Mouse (Mus musculus) hindbrain, embryonic 15.5 days (tissue): ENCODE measurements around the gene Fbrsl1. TPM values are rescaled to one million over a fixed set of nuclear protein-coding genes. Genes with fewer than 3 reads are reported as not detected.
A peak's percentile ranks its signal among the peaks of the same experiment; 100 is the strongest.

Experiments
- ATAC-seq: fragments of 200-750 bp; cut with Nextera tagmentation; 2 replicates; pipeline ENCODE4 v1.8.0; 2017; ENCODE audit warnings: low read depth, moderate number of reproducible peaks, moderate TSS enrichment; ENCODE audit not compliant: low FRiP score
- H3K27ac ChIP-seq: fragments of 300-500 bp; sonication (generic); replicated peaks from 2 replicates; pipeline ENCODE4 v1.5.1; 2015; ENCODE audit warnings: mild to moderate bottlenecking, inconsistent platforms
- H3K27me3 ChIP-seq: fragments of 300-500 bp; sonication (generic); 2 replicates; pipeline ENCODE4 v1.6.1; 2015; ENCODE audit warnings: control low read depth, inconsistent platforms
- H3K36me3 ChIP-seq: fragments of 300-500 bp; sonication (generic); 2 replicates; pipeline ENCODE4 v1.6.1; 2015; ENCODE audit warnings: control low read depth, inconsistent platforms
- H3K4me1 ChIP-seq: fragments of 300-500 bp; sonication (generic); replicated peaks from 2 replicates; pipeline ENCODE4 v1.6.1; 2015; ENCODE audit warnings: control low read depth, inconsistent platforms
- H3K4me2 ChIP-seq: fragments of 300-500 bp; sonication (generic); 2 replicates; pipeline ENCODE4 v1.6.1; 2015; ENCODE audit warnings: moderate library complexity, mild to moderate bottlenecking, inconsistent platforms
- H3K4me3 ChIP-seq: fragments of 300-500 bp; sonication (generic); 2 replicates; pipeline ENCODE4 v1.5.1; 2015; ENCODE audit warnings: mild to moderate bottlenecking, inconsistent platforms
- H3K9ac ChIP-seq: fragments of 300-500 bp; sonication (generic); 2 replicates; pipeline ENCODE4 v1.6.1; 2015; ENCODE audit warnings: inconsistent platforms
- H3K9me3 ChIP-seq: fragments of 300-500 bp; sonication (generic); 2 replicates; pipeline ENCODE4 v1.6.1; 2016; ENCODE audit warnings: control low read depth, inconsistent platforms
- WGBS: fragments of 180-500 bp; shearing (Covaris S2); methylation state at CpG from one replicate; pipeline ENCODE4 v1.1.7; 2015; 5-methylcytosine and 5-hydroxymethylcytosine counted together
- polyA plus RNA-seq: library from polyadenylated mRNA; unstranded; fragments of >200 nt; fragmentation: Nextera tagmentation; extraction: Ambion mirVana; gene quantifications from 2 replicates; pipeline ENCODE4 v1.2.1, GENCODE M21; 2015

The Fbrsl1 gene
- polyA plus RNA-seq, 1 experiment from 2014 or later, result 25.1 TPM

- Histone ChIP-seq H3K27me3 (no peaks in the 10 kb centered on the region), H3K4me2 (no peak overlapping the region), H3K9ac (no peak overlapping the region), H3K27ac (no peak overlapping the region), H3K9me3 (no peaks in the 10 kb centered on the region), H3K4me1 (peaks cover 8% of the 10 kb centered on the region), H3K4me3 (no peak overlapping the region), H3K36me3 (no peaks in the 10 kb centered on the region)
- ATAC-seq, result no peak
- WGBS, result 51% methylated on average over 8 of the region's 8 CpGs
Observed at GRCm38 (mm10) chr5:110406065-110406714, 42.1 kb downstream of the Fbrsl1 start.

- H3K4me3 ChIP-seq, result no peak overlapping the region
- no peak overlapping the region for H3K9ac ChIP-seq
- no peaks in the 10 kb centered on the region for H3K27me3 ChIP-seq
- H3K4me1 ChIP-seq, result peaks cover 8% of the 10 kb centered on the region
- no peak for ATAC-seq
- no peaks in the 10 kb centered on the region for H3K36me3 ChIP-seq
- H3K9me3 ChIP-seq, result no peaks in the 10 kb centered on the region
- H3K4me2 ChIP-seq, result no peak overlapping the region
- no peak overlapping the region for H3K27ac ChIP-seq
- WGBS, result 43% methylated on average over 3 of the region's 3 CpGs
Observed at GRCm38 (mm10) chr5:110403931-110404330, 44.4 kb downstream of the Fbrsl1 start.

- Histone ChIP-seq H3K4me1 (peaks cover 8% of the 10 kb centered on the region), H3K27me3 (no peaks in the 10 kb centered on the region), H3K36me3 (no peaks in the 10 kb centered on the region), H3K9me3 (no peaks in the 10 kb centered on the region), H3K9ac (no peak overlapping the region), H3K4me3 (no peak overlapping the region), H3K27ac (no peak overlapping the region), H3K4me2 (no peak overlapping the region)
- 92% methylated on average over 2 of the region's 2 CpGs for WGBS
- no peak for ATAC-seq
Observed at GRCm38 (mm10) chr5:110402557-110402956, 45.7 kb downstream of the Fbrsl1 start.

- H3K4me1 ChIP-seq, result no peaks in the 10 kb centered on the region; the same call in 1 of the 2 replicates
- no peaks in the 10 kb centered on the region for H3K36me3 ChIP-seq
- no peak overlapping the region for H3K9ac ChIP-seq
- H3K27me3 ChIP-seq, result no peaks in the 10 kb centered on the region
- no peak overlapping the region for H3K4me2 ChIP-seq
- no peak for ATAC-seq
- H3K27ac ChIP-seq, result no peak overlapping the region
- no peaks in the 10 kb centered on the region for H3K9me3 ChIP-seq
- 83% methylated on average over 8 of the region's 8 CpGs for WGBS
- H3K4me3 ChIP-seq, result no peak overlapping the region
Observed at GRCm38 (mm10) chr5:110401101-110401500, 47.2 kb downstream of the Fbrsl1 start.

- Histone ChIP-seq H3K9me3 (no peaks in the 10 kb centered on the region), H3K36me3 (no peaks in the 10 kb centered on the region), H3K27ac (no peak overlapping the region), H3K4me1 (no peaks in the 10 kb centered on the region), H3K4me3 (no peak overlapping the region), H3K9ac (no peak overlapping the region), H3K27me3 (no peaks in the 10 kb centered on the region), H3K4me2 (no peak overlapping the region)
- WGBS, result 87% methylated on average over 5 of the region's 5 CpGs
- no peak for ATAC-seq
Observed at GRCm38 (mm10) chr5:110395006-110395661, 53.2 kb downstream of the Fbrsl1 start.

- no peak overlapping the region for H3K27ac ChIP-seq
- no peak overlapping the region for H3K4me2 ChIP-seq
- peak; percentile 37; the same call in 1 of the 2 replicates for ATAC-seq
- no peaks in the 10 kb centered on the region for H3K36me3 ChIP-seq
- 0 out of 2 replicates have a peak, but pooled peaks cover 5% of the 10 kb centered on the region for H3K27me3 ChIP-seq
- no peak overlapping the region for H3K9ac ChIP-seq
- 62% methylated on average over 5 of the region's 5 CpGs for WGBS
- H3K4me1 ChIP-seq, result peaks cover under 1% of the 10 kb centered on the region
- no peaks in the 10 kb centered on the region for H3K9me3 ChIP-seq
- no peak overlapping the region for H3K4me3 ChIP-seq
Observed at GRCm38 (mm10) chr5:110392727-110393126, 55.6 kb downstream of the Fbrsl1 start.

- no peak for ATAC-seq
- Histone ChIP-seq H3K27me3 (0 out of 2 replicates have a peak, but pooled peaks cover 5% of the 10 kb centered on the region), H3K9me3 (no peaks in the 10 kb centered on the region), H3K9ac (no peak overlapping the region), H3K27ac (no peak overlapping the region), H3K36me3 (no peaks in the 10 kb centered on the region), H3K4me2 (no peak overlapping the region), H3K4me3 (no peak overlapping the region), H3K4me1 (peaks cover 16% of the 10 kb centered on the region)
- 86% methylated on average over 4 of the region's 4 CpGs for WGBS
Observed at GRCm38 (mm10) chr5:110390631-110391030, 57.7 kb downstream of the Fbrsl1 start.

- Histone ChIP-seq H3K9me3 (no peaks in the 10 kb centered on the region), H3K4me1 (peaks cover 36% of the 10 kb centered on the region), H3K36me3 (no peaks in the 10 kb centered on the region), H3K27me3 (0 out of 2 replicates have a peak, but pooled peaks cover 5% of the 10 kb centered on the region), H3K4me3 (peak overlapping the region; percentile 65), H3K4me2 (peak overlapping the region; percentile 60), H3K27ac (no peak overlapping the region), H3K9ac (peak overlapping the region; percentile 61)
- WGBS, result 22% methylated on average over 8 of the region's 8 CpGs
- 0 out of 2 replicates have a peak, but pooled peaks have one; percentile 20 for ATAC-seq
Observed at GRCm38 (mm10) chr5:110387332-110387731, 61.0 kb downstream of the Fbrsl1 start.

- ATAC-seq, result peak; percentile 82
- Histone ChIP-seq H3K9ac (peak overlapping the region; percentile 61), H3K36me3 (no peaks in the 10 kb centered on the region), H3K4me2 (peak overlapping the region; percentile 60), H3K9me3 (no peaks in the 10 kb centered on the region), H3K27me3 (0 out of 2 replicates have a peak, but pooled peaks cover 5% of the 10 kb centered on the region), H3K27ac (peak overlapping the region; percentile 61), H3K4me3 (peak overlapping the region; percentile 65), H3K4me1 (peaks cover 36% of the 10 kb centered on the region)
- 1% methylated on average over 87 of the region's 90 CpGs for WGBS
Observed at GRCm38 (mm10) chr5:110386371-110387330, 61.7 kb downstream of the Fbrsl1 start.

- Histone ChIP-seq H3K9ac (no peak overlapping the region), H3K27me3 (0 out of 2 replicates have a peak, but pooled peaks cover 5% of the 10 kb centered on the region), H3K4me3 (peak overlapping the region; percentile 65), H3K27ac (no peak overlapping the region), H3K9me3 (no peaks in the 10 kb centered on the region), H3K4me2 (peak overlapping the region; percentile 60), H3K36me3 (no peaks in the 10 kb centered on the region), H3K4me1 (peaks cover 36% of the 10 kb centered on the region)
- ATAC-seq, result no peak
- 56% methylated on average over 4 of the region's 4 CpGs for WGBS
Observed at GRCm38 (mm10) chr5:110385263-110385662, 63.0 kb downstream of the Fbrsl1 start.

GRCm38 (mm10) chr5:110384491-110384890 is 63.8 kb downstream of the Fbrsl1 start:
- H3K27ac ChIP-seq, result no peak overlapping the region
- no peaks in the 10 kb centered on the region for H3K9me3 ChIP-seq
- H3K4me1 ChIP-seq, result peaks cover 36% of the 10 kb centered on the region
- 0 out of 2 replicates have a peak, but pooled peaks cover 5% of the 10 kb centered on the region for H3K27me3 ChIP-seq
- H3K4me3 ChIP-seq, result no peak overlapping the region
- no peaks in the 10 kb centered on the region for H3K36me3 ChIP-seq
- WGBS, result 82% methylated on average over 6 of the region's 6 CpGs
- H3K4me2 ChIP-seq, result peak overlapping the region; percentile 60
- H3K9ac ChIP-seq, result no peak overlapping the region
- no peak for ATAC-seq
